Mouse (Mus musculus) G1E (cell line): ENCODE measurements at regions not wholly inside any gene's neighbourhood (a gene's known extent, or its start where the extent isn't known, plus 50 kb on each side); places are given as distances from the start of the nearest gene placed in this dataset.

Experiments used
- ATAC-seq: 2 replicates; pipeline ENCODE4 v1.8.0; 2016; ENCODE audit warnings: mild to moderate bottlenecking; ENCODE audit not compliant: insufficient number of reproducible peaks, poor library complexity, low FRiP score, severe bottlenecking; ENCODE audit errors: extremely low read depth
- DNase-seq: peaks from one replicate; pipeline ENCODE4 v3.0.0; 2012; ENCODE audit warnings: low spot score
- H3K27me3 ChIP-seq: 2 replicates; pipeline ENCODE4 v1.6.1; 2012; ENCODE audit warnings: mild to moderate bottlenecking, low read length, inconsistent platforms; ENCODE audit not compliant: insufficient read depth
- H3K36me3 ChIP-seq: replicated peaks from 2 replicates; pipeline ENCODE3; 2012; ENCODE audit warnings: mild to moderate bottlenecking, inconsistent platforms
- H3K4me1 ChIP-seq: 2 replicates; pipeline ENCODE4 v1.6.1; 2012; ENCODE audit warnings: low read depth, low read length, inconsistent platforms, mixed read lengths; ENCODE audit not compliant: insufficient read depth
- H3K4me3 ChIP-seq: 2 replicates; pipeline ENCODE4 v1.5.1; 2012; ENCODE audit warnings: low read depth, mild to moderate bottlenecking, inconsistent platforms, low read length, moderate library complexity, mixed read lengths
- H3K9me3 ChIP-seq: replicated peaks from 2 replicates; pipeline ENCODE4 v1.6.1; 2012; ENCODE audit warnings: inconsistent platforms
- CTCF ChIP-seq: IDR thresholded peaks from 2 replicates; pipeline ENCODE4 v1.5.1; 2012; ENCODE audit warnings: low read depth, low read length, inconsistent platforms, mixed read lengths
- GATA1 ChIP-seq: IDR thresholded peaks from 2 replicates; pipeline ENCODE4 v1.6.1; 2012; ENCODE audit warnings: borderline replicate concordance, low read length, inconsistent platforms, mixed read lengths
- GATA2 ChIP-seq: IDR thresholded peaks from 2 replicates; pipeline ENCODE4 v1.6.1; 2012; ENCODE audit warnings: low read depth, low read length, inconsistent platforms, borderline replicate concordance
- POLR2AphosphoS5 ChIP-seq: IDR thresholded peaks from 2 replicates; pipeline ENCODE4 v1.6.1; 2012; ENCODE audit warnings: low read depth, low read length, inconsistent platforms; ENCODE audit not compliant: insufficient replicate concordance
- TAL1 ChIP-seq: conservative IDR thresholded peaks from 2 replicates; pipeline ENCODE4 v1.6.1; 2012; ENCODE audit warnings: low read depth, low read length, inconsistent platforms, mixed read lengths

GRCm38 (mm10) chr1:186454393-186455085 lies 251.2 kb downstream of the Tgfb2 start:
- Histone ChIP-seq H3K9me3 (peaks cover 11% of the 10 kb centered on the region), H3K27me3 (no peaks in the 10 kb centered on the region), H3K36me3 (no peaks in the 10 kb centered on the region), H3K4me1 (no peaks in the 10 kb centered on the region), H3K4me3 (no peak overlapping the region)
- TF ChIP-seq TAL1 (no peak), GATA2 (no peak), CTCF (no peak), POLR2AphosphoS5 (no peak), GATA1 (no peak)
- no peak for DNase-seq
- no peak for ATAC-seq

GRCm38 (mm10) chr1:186448841-186449650 lies 256.7 kb downstream of the Tgfb2 start:
- H3K9me3 ChIP-seq: peaks cover 20% of the 10 kb centered on the region

DNA sequence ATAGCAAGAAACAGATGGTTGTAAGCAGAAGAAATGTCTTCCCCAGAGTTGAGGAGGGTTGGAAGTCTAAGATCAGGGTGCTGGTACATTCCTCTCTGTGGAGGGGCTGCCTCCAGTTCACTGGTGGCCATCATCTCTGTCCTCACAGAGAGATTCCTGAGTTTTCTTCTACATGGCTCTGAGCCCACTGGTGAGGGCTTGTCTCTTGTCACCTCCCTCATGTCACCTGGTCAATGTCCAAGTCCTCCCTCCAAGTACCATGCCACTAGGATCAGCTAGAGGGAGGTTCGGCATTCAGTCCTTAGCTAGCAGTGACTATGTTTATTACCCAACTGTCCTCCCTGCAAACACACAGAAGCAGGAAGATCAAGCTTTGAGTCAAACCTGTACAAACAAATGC lies 258.3 kb downstream of the Tgfb2 start:
- H3K4me1 ChIP-seq: no peaks in the 10 kb centered on the region
- H3K9me3 ChIP-seq: peaks cover 33% of the 10 kb centered on the region
- TF ChIP-seq GATA2 (no peak), POLR2AphosphoS5 (no peak), CTCF (no peak), TAL1 (no peak), GATA1 (no peak)
- no peaks in the 10 kb centered on the region for H3K27me3 ChIP-seq
- no peaks in the 10 kb centered on the region for H3K36me3 ChIP-seq
- H3K4me3 ChIP-seq: no peak overlapping the region
- ATAC-seq (no peak), DNase-seq (no peak)

More at GRCm38 (mm10) chr1:186448841-186449650, 256.7 kb downstream of the Tgfb2 start:
- Histone ChIP-seq H3K36me3 (no peaks in the 10 kb centered on the region), H3K4me3 (no peak overlapping the region), H3K4me1 (no peaks in the 10 kb centered on the region), H3K27me3 (no peaks in the 10 kb centered on the region)
- DNase-seq: no peak
- TF ChIP-seq POLR2AphosphoS5: no peak
- TF ChIP-seq CTCF: no peak
- TF ChIP-seq TAL1: no peak
- no peak for TF ChIP-seq GATA2
- TF ChIP-seq GATA1: no peak
- ATAC-seq: no peak

GRCm38 (mm10) chr1:186444701-186445131 lies 261.1 kb downstream of the Tgfb2 start:
- no peak for DNase-seq

GRCm38 (mm10) chr1:186442160-186442559 lies 263.6 kb downstream of the Tgfb2 start:
- no peak for ATAC-seq
- no peak for DNase-seq
- no peaks in the 10 kb centered on the region for H3K4me1 ChIP-seq
- H3K9me3 ChIP-seq: peaks cover 50% of the 10 kb centered on the region
- H3K27me3 ChIP-seq: no peaks in the 10 kb centered on the region
- no peak overlapping the region for H3K4me3 ChIP-seq
- H3K36me3 ChIP-seq: no peaks in the 10 kb centered on the region
- TF ChIP-seq GATA1 (no peak), POLR2AphosphoS5 (no peak), TAL1 (no peak), CTCF (no peak), GATA2 (no peak)

More at GRCm38 (mm10) chr1:186444701-186445131, 261.1 kb downstream of the Tgfb2 start:
- no peaks in the 10 kb centered on the region for H3K4me1 ChIP-seq
- TF ChIP-seq GATA2 (no peak), CTCF (no peak), GATA1 (no peak), POLR2AphosphoS5 (no peak), TAL1 (no peak)
- peaks cover 44% of the 10 kb centered on the region for H3K9me3 ChIP-seq
- H3K27me3 ChIP-seq: no peaks in the 10 kb centered on the region
- no peak overlapping the region for H3K4me3 ChIP-seq
- ATAC-seq: no peak
- H3K36me3 ChIP-seq: no peaks in the 10 kb centered on the region

- Histone ChIP-seq H3K4me1 (no peaks in the 10 kb centered on the region), H3K9me3 (peaks cover 33% of the 10 kb centered on the region), H3K27me3 (peaks cover 3% of the 10 kb centered on the region; the same call in 1 of the 2 replicates), H3K4me3 (no peak overlapping the region), H3K36me3 (no peaks in the 10 kb centered on the region)
- TF ChIP-seq CTCF: no peak
- no peak for TF ChIP-seq GATA2
- TF ChIP-seq TAL1: no peak
- no peak for TF ChIP-seq GATA1
- TF ChIP-seq POLR2AphosphoS5: no peak
- DNase-seq (no peak), ATAC-seq (no peak)
Measured at GRCm38 (mm10) chr1:186435336-186435972, 270.3 kb downstream of the Tgfb2 start.
